Mouse (Mus musculus): ENCODE measurements at regions not wholly inside any gene's neighbourhood (a gene's known extent, or its start where the extent isn't known, plus 50 kb on each side); places are given as distances from the start of the nearest gene placed in this dataset.

DNA sequence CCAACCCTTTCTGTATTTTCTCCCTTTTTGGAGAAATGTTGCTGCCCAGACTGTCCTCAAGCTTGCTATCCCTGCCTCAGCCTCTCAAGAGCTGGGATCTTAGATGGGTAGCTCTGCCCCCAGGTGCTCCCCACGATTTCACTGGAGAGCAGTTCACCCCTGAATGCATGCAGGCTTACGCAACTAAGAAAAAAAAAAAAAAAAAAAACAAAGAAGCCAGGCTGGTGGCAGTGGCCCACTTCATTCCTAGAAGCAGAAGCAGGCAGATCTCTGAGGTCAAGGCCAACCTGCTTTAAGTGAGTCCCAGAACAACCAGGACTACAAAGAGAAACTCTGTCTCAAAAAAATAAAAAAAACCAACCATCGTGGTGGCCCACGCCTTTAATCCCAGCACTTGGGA, 51.2 kb upstream of the Fbxo11 start:
- no peak for DNase-seq (ENCODE audit: low read depth, low spot score)

DNA sequence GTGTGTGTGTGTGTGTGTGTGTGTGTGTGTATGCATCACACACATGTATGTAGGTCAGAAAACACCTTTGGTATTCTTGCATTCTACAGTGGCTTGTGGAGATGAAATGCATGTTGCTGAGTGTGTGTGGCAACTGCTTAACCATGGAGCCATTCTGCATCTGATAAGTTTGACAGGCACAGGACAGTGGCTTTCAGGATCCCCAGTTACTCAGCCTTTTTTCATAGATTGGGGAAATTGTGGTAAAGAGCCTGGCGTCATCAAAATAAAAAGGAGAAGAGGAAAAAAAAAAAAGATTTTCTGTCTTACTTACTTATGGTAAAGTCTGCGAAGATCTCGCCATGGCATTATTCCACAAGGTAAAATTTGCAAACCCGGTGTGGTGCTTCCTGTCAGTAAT, 53.6 kb upstream of the Fbxo11 start:
- no peak for DNase-seq (ENCODE audit: low read depth, low spot score)

DNA sequence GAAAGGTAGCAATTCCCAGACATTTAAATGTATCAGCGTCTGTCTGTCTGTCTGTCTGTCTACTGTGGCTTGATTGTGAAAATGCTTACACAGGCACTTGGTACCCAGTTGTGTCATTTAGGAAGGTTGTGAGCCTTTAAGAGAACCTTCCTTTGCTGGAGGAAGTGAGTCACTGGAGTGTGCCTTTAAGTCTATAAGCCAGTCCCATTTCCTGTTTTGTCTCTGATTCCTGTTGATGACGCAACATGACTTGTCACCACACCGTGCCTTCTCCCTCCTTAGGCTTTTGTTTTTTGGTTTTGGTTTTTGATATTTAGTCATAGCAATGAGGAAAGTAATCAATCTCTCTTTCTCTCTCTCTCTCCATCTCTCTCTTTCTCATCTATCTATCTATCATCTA, 58.6 kb upstream of the Fbxo11 start:
- DNase-seq (ENCODE audit: low read depth, low spot score): no peak

DNA sequence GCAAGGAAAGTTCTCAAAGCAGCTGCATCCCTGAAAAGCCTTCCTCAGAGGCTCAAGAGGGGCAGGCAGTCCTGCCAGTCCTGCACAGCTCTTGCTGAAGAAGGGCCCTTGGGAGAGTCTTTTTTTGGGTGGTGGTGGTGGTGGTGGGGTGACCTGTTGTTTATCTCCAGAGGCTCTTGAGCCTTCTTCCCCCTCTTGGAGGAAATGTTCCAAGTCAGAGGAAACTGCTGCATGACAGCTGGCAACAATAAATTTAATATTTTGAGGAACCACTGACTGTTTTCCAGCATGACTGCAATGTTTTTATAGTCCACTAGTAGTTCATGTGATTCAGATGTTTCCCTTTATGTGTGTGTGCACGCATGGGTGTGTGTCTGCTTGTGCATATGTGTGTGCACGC, 62.0 kb upstream of the Fbxo11 start:
- DNase-seq (ENCODE audit: low read depth, low spot score): no peak

DNA sequence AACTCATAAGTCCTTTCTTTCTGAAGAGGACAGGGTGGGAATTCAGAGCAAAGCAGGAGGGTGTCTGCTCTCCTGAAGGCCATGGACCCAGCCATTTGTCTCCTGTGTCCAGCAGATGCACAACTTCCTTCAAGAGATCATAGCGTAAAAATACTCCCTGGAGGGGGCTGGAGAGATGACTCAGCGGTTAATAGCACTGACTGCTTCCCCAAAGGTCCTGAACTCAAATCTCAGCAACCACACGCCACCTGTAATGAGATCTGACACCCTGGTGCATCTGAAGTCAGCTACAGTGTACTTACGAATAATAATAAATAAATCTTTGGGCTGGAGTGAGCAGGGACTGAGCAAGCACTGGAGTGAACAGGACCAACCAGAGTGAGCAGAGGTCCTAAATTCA, 66.2 kb upstream of the Fbxo11 start:
- no peak for DNase-seq (ENCODE audit: low read depth, low spot score)

DNA sequence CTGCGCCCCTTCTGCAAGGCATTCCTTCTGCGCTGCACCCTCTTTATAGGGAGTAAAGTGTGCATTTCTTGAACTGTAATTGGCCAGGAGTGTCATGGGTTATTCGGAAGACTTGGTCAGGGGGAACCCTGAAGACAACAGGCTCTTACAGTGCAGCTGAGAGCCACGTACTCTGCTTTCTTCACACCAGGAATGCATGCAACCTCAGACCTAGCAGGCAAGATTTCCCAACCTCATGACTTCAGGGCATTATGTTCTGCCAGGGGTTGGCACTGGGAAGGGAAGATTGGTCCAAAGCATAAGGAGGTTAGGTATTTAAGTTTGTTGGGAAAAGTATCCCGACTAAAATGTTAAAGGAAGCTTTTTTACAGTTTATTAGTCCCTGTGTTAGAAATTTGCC, 66.9 kb upstream of the Fbxo11 start:
- DNase-seq (ENCODE audit: low read depth, low spot score): peak; percentile 13

DNA sequence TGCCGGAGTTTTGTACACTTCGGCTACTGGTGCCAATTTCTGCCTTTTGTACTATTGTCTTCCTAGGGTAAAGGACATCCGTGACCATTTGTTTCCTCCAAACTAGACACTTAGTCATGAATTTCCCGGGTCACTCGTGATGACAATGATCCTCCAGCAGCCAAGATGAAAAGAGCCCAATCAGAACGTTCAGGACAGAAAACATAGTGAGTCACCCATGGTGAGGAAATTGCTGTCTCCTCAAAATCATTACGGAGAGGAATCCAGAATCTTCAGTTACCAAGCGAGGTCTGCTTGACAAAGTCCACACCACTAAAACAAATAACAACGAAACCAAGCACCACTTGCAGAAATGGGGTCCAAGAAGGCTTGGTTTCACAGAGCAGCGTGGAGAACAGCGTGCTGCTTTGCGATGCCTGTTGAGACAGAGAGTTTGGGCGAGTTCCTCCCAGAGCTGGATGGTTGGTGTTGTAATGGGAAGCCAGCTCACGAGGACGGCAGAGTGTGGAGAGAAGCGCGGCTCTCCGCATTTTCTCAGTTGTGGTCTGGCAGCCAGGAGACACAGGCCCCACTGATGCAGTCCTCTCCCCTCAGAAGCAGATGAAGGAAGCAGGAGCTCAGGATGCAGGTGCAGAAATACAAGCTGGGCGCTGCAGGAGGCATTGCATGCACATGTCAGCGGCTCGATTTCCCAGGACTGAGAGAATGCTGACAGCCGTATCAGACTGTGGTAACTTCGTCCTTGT, 67.7 kb upstream of the Fbxo11 start:
- DNase-seq (ENCODE audit: low read depth, low spot score): peak; percentile 59

DNA sequence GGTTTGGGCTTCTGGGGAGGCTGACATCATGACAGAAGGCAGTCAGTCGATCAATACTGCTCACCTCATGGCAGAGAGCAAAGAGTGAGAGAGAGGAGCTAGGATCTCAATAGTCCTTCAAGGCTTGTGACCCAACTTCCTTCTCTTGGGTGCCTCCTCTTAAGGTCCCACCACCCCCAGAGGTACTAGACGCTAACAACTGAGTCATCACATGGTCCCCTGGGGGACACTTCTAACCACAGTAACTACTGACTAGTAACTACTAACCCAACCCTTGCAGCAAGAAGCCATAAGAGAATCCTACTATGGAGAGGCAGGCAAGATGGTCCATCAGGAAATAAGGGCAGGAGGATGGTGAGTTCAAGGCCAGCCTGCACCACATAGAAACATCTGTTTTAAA, 69.5 kb upstream of the Fbxo11 start:
- DNase-seq (ENCODE audit: low read depth, low spot score): no peak

DNA sequence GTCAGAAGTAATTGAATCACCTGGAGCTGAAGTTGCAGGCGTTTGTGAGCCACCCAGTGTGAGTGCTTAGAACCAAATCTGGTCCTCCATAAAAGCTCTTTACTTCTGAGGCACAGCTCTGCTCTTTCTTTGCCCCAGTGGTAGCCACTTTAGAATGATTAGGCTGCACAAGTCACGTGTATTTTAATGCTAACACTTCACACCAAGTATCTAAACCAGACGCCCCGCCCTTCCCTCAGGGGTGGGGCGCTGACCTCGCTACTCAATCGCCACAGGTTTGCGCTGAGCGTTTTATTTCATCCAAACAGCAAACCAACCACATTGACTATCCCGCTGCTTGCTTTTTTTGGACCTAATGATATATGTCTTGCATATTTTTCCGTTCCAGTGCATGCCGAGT, 76.4 kb upstream of the Fbxo11 start:
- no peak for DNase-seq (ENCODE audit: low read depth, low spot score)

DNA sequence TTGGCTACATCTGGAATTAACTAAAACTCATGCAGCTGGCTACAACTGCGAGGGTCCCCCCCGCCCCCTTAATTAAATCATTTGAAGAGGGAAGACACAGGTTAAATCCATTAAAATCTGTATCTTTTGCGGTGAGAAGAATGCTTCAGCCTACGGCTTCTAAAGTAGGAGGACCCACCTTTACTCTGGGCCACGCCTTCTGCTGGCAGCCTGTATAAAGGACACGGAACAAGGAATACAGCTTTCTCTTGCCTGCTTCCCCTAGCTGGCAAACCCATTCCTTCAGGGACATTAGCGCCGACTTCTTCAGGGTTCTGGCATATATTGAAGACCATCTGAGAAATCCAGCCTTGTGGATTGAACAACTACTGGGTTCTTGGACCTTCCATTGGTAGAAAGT, 76.9 kb upstream of the Fbxo11 start:
- DNase-seq (ENCODE audit: low read depth, low spot score): no peak

DNA sequence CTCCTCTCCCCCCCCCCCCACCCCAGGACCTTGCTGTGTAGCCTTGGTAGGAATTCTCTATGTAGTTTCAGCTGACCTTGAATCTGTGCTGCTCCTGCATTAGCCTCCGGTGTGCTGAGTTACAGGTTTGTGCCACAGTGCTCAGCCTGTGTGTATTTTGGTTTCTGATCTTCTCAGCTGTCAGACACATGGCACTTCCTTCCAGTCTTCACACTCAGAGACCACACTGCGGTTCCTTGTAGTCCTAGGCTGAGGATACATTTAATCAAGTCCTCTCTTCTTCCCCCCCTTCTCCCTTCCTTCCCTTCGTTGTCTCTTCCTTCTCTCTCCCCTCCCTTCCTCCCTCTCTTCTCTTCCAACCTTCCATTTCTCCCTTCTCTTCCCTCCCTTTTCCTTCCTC, 77.7 kb upstream of the Fbxo11 start:
- DNase-seq (ENCODE audit: low read depth, low spot score): no peak

DNA sequence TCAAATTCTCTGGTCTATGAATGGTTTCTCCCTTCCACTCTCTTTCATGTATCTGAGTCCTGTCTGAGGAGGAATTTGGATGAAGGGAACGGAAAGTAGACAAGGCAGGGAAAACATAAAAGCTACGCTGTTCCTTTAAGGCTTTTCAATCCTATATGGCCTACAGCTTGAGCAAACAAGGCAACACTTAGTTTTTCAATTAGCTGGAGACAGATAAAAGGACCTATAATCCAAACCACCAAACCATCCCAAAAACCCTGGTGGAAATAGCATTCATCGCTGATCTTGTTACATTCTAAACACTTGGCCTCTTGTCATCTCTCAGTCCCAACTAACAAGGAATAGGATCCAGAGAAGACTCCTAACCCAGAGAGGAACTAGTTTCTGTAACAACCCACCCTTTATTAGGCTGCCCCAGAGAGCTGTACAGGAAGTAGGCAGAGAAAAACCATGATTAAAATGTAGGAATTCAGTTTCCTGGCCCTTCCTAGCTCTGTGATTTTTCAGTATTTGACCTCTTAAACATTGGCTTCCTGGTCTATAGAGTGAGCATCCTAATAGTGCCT, 78.4 kb upstream of the Fbxo11 start:
- DNase-seq (ENCODE audit: low read depth, low spot score): no peak

DNA sequence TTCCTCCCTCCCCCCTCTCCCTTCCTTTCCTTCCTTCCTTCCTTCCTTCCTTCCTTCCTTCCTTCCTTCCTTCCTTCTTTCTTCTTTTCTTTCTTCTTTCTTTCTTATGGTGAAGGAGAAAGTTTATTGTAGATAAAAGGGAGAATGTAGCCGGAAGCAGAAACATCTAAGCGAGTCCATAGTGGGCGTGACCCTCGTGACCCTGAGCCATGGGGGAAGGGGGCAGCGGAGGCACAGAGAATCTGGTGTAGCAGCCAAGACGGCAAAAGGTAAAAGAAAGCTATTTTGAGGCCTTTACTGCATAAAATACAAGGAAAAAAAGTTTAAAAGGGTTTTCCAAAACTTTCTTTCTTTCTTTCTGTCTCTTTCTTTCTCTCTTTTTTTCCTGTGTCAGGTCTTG, 93.5 kb upstream of the Fbxo11 start:
- DNase-seq (ENCODE audit: low read depth, low spot score): no peak

DNA sequence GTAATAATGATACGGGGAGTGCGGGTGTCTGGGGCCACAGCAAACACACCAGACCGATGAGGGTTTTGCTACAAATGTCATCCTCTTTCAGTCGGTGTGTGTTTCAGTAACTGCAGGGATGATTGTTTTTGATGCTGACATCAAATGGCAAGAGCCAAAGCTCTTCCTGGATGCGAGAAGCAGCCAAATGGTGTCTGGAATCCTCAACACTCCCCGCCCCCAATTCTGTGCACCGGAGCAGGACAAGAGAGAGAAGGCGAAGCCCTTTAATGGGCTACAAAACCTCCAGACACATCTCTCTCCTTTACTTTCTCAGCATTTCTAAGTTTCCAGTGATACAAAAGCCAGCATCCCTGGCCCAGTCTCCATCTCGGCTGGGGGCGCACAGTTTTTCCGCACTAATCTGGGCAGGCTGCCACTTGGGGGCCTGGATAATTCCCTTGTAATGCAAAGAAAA, 94.1 kb upstream of the Fbxo11 start:
- no peak for DNase-seq (ENCODE audit: low read depth, low spot score)

DNA sequence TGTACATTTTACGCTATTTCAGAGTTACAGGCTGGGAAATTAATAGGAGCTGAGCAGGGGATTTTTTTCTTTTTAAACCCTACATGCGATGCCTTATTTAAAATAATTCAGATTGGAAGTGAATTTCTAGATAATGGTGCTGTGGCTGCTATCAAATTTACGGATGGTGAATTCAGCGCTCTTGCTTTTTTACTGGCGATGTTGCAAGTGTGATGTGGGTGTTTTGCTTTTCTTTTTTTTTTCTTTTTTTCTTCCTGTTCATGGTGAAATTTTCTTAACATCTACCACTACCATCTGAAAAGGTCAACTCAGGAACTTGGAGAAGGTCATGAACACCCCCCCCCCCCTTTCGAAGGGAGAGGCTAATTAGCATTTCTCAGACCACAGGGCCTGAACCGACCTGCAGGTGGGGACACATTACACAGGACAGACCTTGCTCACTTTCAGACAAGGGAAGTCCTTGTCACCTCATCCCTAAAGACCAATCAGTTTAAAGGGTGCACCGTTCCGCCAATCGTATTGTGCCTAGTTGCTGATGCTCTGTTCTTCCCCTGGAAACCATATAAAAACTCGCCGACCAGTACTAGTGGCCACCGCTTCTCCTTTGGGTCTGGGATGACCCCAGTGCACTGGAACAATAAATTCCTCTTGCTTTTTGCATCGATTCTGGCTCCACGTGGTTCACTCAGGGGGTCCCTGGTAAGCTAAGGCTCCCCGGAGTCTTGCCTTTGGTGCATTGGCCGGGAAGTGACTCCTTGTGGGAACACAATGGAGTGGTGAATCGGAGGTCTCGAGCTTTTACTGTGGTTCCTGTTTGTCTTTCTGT, 95.0 kb upstream of the Fbxo11 start:
- DNase-seq (ENCODE audit: low read depth, low spot score): no peak

DNA sequence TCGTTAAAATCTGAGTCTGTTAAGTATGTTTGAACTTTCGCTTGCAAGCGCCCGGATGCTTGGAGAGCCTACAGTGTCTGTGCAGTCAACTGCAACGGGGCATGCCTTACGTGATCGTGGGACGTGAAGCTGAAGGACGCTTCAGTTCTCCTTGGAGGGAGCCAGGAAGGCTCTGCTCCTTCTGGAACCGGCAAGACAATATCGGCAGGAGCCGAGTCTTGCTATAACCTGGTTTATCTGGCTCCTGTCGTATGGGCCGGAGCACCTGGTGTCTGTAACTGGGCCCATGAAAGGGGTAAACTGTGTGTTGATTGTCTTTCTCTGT, 95.5 kb upstream of the Fbxo11 start:
- no peak for DNase-seq (ENCODE audit: low read depth, low spot score)

DNA sequence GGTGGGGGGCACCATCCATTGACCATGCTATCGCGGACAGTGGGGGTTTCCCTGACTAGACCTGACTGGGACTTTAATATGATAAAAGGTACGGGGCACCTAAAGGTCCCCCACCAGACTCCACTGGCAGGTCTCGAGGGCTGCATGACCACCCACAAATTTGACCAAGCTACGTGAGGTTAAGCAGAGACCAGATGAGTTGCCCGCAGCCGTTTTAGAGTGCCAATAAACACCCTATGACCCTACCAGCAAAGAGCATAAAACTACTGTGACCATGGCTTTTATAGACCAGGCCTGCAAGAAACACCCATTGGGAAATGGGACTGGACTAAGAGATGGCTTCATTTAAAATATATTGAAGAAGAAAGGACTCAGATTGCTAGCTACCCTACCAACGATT, 96.7 kb upstream of the Fbxo11 start:
- no peak for DNase-seq (ENCODE audit: low read depth, low spot score)

DNA sequence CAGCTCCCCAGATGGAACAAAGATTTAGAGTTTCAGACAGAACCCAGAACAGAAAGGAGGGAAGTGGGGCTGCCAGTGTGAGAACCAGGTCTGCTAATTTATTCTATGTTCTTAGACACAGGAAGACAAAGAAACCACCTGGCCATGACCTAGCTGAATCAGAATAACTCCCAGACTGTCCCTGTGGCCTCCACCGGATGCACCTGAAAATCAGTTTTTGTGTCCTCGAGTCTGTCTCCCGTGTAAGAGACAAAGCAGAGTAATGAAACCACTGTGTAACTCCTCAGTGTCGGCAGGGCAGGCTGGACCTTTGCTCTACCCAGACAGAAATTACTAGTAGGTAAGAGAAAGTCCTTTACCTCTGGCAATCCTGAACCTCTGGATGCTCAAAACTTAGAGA, 99.7 kb upstream of the Fbxo11 start:
- DNase-seq (ENCODE audit: low read depth, low spot score): no peak

DNA sequence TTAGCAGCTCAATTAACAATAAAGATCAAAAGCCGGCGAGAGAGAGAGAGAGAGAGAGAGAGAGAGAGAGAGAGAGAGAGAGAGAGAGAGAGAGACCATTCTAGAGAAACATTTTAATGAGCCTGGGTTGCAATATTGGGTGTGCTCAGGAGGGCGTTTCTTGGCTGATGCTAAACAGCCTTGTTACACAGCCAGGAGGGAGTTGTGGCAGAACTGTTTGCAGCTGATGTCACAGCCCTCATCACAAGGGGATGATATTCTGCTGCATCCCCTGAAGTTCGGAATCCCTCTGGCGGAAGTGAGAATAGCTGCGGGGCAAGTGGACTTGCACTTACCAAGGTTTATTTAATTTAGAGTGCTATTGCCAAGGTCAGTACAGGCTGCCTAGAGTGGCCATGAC, 100.7 kb upstream of the Fbxo11 start:
- peak; percentile 39 for DNase-seq (ENCODE audit: low read depth, low spot score)

DNA sequence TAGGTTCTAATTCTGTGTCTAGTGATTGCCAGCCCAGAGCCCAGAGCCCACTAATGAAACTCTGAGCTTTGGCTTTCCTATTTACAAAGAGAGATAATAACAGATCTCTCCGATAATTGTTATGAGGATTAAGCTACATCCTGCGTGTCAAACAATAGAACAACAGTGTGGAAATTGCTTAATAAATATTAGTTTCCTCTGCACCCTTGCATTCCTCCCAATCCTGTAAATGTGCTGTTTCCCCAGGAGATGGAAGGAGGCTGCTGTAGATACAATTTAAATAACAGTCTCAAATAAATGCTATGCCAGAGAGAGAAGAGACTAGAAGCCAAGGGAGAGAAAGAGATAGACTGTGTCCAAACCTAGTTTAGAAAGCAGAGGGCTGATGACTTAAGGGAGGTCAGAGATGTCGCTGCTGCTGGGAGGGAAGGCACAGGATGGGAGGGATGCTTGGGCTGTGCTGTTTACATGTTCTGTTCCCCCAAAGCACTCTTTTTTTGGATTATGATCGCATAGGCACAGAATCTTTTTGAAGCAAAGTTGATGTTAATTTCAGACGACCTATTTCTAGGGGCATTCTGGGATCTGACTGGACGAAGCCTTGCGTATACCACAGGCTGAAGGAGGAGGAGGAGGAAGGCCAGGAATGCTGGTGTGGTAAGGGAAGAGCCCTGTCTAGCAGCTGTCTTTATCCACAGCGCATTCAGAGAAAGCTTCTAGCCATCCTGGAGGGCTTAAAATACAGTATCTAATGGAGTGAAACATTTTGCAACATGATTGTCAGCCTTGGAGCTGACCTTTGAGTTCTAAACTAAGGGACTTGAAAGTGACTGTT, 103.4 kb upstream of the Fbxo11 start:
- DNase-seq (ENCODE audit: low read depth, low spot score): no peak

DNA sequence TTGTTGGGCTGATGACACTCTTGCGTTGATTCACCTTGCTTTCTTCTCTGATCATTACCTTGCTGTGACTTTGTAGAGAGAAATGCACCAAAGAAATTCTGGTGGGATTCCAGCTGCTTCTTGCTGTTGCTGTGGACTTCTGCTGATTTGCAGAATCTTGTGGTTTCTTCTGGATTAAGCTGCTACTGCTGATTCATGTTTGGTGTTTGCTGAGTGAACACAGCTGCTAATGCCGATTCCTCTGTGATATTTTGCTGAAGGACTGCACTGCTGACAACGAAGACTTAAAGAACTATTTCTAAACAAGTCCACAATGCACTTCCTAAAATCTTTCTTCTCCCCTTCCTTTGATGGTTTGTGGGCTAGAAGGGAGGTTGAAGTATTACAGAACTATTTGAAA, 106.5 kb upstream of the Fbxo11 start:
- DNase-seq (ENCODE audit: low read depth, low spot score): no peak

DNA sequence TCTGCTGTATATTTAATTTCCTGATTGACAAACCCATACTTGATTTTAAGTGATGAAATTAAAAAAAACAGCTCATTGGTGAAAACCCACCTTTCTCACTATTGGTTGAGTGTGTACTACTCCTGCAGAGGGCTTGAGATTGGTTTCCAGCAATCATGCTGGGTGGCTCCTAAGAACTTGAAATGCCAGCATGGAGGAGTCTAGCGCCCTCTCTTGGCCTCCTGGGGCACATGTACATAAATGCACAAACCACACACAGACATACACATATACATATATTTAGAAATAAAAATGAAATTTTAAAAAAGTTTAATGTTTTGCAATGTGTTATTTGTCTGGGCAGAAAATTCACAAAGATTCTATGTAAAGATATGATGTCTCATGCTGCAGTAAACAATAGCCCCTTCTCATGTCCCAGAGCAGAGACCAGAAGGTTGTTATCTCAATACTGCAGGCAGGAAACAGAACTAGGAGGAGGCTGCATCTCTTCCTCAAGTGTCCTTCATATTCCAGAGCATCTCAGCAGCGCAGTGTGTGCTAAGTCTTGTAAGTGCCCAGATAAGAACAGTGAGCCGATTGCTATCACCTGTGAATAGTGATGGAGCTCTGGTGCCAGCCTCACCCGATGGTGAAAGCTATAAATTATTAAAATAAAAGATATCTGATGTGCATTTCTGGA, 108.4 kb upstream of the Fbxo11 start:
- DNase-seq (ENCODE audit: low read depth, low spot score): no peak

All from skeletal muscle tissue, adult 2 months (tissue).